Mouse (Mus musculus): ENCODE data around the gene Bbc3. TPM values are rescaled to one million over a fixed set of nuclear protein-coding genes. Genes with fewer than 3 reads are reported as not detected.

Gene Bbc3
- total RNA-seq, 2 experiments from 2014 or later: 3.6 to 5.1 TPM

- no peak for DNase-seq
- intact Hi-C loops (cut with DNase I; ENCODE audit: low total_unique reads): loop anchor here (5.0 kb wide), 1 partner anchor 38 kb away; no protein-coding TSS in a partner anchor
Observed at GRCm38 (mm10) chr7:16364901-16365500, 56.8 kb downstream of the Bbc3 start.

DNA sequence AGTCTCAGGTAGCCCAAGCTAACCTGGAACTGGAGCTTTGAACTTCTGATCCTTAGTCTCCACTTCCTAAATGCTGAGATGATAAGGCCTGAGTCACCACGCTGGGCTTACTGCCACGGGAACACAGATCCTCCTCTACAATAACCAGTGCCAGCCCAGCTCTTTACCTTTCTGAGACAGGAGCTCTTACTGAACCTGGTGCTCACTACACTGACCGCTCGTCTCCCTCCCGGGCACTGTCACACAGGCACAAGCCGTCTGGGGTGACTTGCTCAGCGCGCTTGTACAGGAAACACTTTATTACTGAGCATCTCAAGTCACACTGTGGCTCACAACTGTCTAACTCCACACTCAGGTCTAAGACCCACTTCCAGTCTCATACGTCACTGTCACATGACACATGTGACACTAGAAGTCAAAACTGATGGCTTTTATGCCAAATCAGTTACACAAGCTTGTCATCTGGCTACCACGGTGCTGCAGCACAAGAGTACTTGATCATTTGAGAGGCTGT, 58.0 kb downstream of the Bbc3 start:
- intact Hi-C loops (cut with DNase I; ENCODE audit: low total_unique reads): loop anchor here (5.0 kb wide), 1 partner anchor 39 kb away; no protein-coding TSS in a partner anchor
- no peak for DNase-seq

- intact Hi-C loops (cut with DNase I; ENCODE audit: low total_unique reads): loop anchor here (5.0 kb wide), 1 partner anchor 39 kb away; no protein-coding TSS in a partner anchor
Observed at GRCm38 (mm10) chr7:16366669-16367068, 58.5 kb downstream of the Bbc3 start.

More at GRCm38 (mm10) chr7:16366669-16367068, 58.5 kb downstream of the Bbc3 start:
- DNase-seq: no peak

Other genes starting within 250 kb of the Bbc3 start
- not detected for gene Zfp541, start 246.6 kb upstream of the Bbc3 start, total RNA-seq (2021)
- 100 to 1,000 TPM; 102 to 107 TPM for gene Napa, start 209.9 kb upstream of the Bbc3 start, total RNA-seq (2021)
- 10 to 100 TPM; 12.2 to 14.4 TPM for gene Kptn, start 188.5 kb upstream of the Bbc3 start, total RNA-seq (2021)
- under 1 TPM; 0.24 to 0.25 TPM for gene Slc8a2, start 178.6 kb upstream of the Bbc3 start, total RNA-seq (2021)
- gene Meis3, start 133.3 kb upstream of the Bbc3 start, total RNA-seq (2021): 1 to 10 TPM; 2.5 to 3.1 TPM
- 1 to 10 TPM; 4.2 to 4.6 TPM for gene Dhx34, start 86.4 kb upstream of the Bbc3 start, total RNA-seq (2021)
- under 1 TPM; 0.20 to 0.27 TPM for gene C5ar2, start 64.2 kb upstream of the Bbc3 start, total RNA-seq (2021)
- gene C5ar1, start 48.9 kb upstream of the Bbc3 start, total RNA-seq (2021): 1 to 10 TPM; 2.6 to 3.1 TPM
- 10 to 100 TPM; 11.1 to 12.4 TPM for gene Inafm1, start 34.8 kb upstream of the Bbc3 start, total RNA-seq (2021)
- gene Ccdc9, start 21.6 kb upstream of the Bbc3 start, total RNA-seq (2021): 10 to 100 TPM; 30.1 to 32.8 TPM
- gene Sae1, start 79.4 kb downstream of the Bbc3 start, total RNA-seq (2021): 10 to 100 TPM; 30.0 to 37.9 TPM
- 10 to 100 TPM; 27.9 to 28.5 TPM for gene Zc3h4, start 92.5 kb downstream of the Bbc3 start, total RNA-seq (2021)
- 10 to 100 TPM; 23.2 to 28.7 TPM for gene Tmem160, start 144.4 kb downstream of the Bbc3 start, total RNA-seq (2021)
- gene Npas1, start 169.3 kb downstream of the Bbc3 start, total RNA-seq (2021): not detected

Measured in gastrocnemius, postnatal 14 days (tissue).